Mouse (Mus musculus): Measurements from ENCODE around the gene Nupl2.

Nupl2 gene

GRCm38 (mm10) chr5:24208505-24208904 lies 43.7 kb downstream of the Nupl2 start:
- DNase-seq (ENCODE audit: low spot score), result no peak

GRCm38 (mm10) chr5:24213861-24214546 lies 49.2 kb downstream of the Nupl2 start:
- no peak for DNase-seq (ENCODE audit: low spot score)

GRCm38 (mm10) chr5:24214547-24214878 lies 49.8 kb downstream of the Nupl2 start:
- DNase-seq (ENCODE audit: low spot score), result no peak

GRCm38 (mm10) chr5:24214900-24215299 lies 50.1 kb downstream of the Nupl2 start:
- DNase-seq (ENCODE audit: low spot score), result no peak

Data from ovary, postnatal 14 days (tissue).